Mouse (Mus musculus) induced T-regulatory cell, adult 2 months (primary cell): ENCODE results near the gene Lingo1.

Source experiments
- DNase-seq: peaks from one replicate; pipeline ENCODE4 v3.0.0-alpha.2; 2012; ENCODE audit warnings: low read depth

Lingo1 gene

GRCm38 (mm10) chr9:56795721-56796655 is at the start of gene Lingo1:
Gene Lingo1, minus strand, starts transcription at chr9:56796468.
- no peak for DNase-seq

DNA sequence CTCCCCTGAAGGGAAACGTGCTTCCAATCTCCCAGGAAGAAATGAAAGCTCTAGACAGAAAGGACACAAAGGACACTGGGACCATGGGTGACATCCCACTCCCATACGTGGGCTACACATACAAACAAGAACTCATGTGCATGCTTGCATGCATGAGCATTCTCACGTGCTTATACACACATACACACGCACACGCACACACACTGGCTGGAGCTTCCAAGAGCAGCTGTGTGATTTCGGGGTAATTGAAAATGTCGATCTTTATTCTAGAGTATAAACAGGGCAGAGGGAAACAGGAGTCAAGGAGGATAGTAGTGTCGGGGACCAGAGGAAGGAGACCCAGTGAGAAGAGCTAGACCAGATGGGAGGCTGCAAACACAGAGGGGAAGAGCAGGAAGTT is 48.4 kb upstream of the Lingo1 start:
- DNase-seq, result no peak

GRCm38 (mm10) chr9:56843679-56844188 is 47.5 kb upstream of the Lingo1 start:
- DNase-seq, result peak; percentile 56

DNA sequence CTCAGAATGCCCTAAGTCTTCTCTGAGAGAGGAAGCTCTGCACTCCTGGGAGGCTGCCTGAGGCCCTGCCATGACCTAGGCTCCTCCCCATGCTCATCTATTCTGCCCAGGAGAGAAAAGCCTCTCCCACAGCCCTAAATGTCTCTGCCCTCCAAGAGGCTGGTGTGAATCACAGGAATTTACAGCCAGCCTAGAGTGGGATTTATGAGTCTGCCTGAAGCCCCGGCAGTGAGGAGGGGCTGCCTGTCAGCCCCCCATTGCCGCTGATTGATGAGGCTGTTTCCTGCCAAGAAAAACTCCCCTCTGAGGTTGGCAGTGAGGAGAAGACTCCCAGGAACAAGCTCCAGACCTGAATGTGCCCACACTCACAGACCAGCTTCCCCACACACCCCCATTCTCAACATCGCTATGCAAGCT is 46.0 kb upstream of the Lingo1 start:
- DNase-seq, result no peak

DNA sequence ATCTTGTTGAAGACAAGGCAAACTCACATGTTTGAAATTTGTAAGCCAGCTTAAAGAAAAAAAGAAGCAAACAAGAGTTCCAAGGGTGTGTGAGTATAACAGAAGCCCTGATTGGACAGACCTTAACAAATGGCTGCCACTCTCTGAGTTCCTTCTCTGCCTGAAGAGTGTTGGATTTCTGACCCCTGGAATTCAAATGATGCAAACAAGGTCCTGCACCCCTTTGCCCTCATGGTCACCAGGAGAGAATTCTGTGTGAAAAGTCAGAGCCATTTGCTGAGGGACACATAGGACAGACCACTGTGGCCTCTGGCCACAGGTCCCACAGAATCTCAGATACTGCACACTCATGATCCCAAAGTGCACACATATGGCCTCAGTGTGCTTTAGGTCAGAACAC is 45.6 kb upstream of the Lingo1 start:
- DNase-seq, result no peak

GRCm38 (mm10) chr9:56840721-56841120 is 44.5 kb upstream of the Lingo1 start:
- no peak for DNase-seq

- DNase-seq, result no peak
Measured at GRCm38 (mm10) chr9:56835152-56835551, 38.9 kb upstream of the Lingo1 start.

DNA sequence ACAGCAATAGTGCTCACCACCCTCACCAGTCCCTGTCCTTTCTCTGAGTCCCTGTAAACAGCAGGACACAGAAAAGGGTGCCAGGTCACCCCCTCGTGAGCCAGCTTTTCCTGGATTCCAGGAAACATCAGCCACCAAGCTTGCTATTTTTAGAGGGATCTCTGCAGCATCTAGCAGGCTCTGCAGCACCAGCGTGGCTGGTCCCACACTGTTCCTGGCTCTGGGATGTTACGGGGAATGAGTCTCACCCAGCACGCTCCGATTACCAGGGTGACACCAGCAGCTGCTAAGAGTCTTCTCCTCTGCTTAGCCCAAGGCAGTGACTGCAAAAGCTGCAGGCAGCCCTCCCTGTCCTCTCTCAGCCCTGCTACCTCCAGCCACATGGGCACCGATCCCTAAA is 36.6 kb upstream of the Lingo1 start:
- no peak for DNase-seq

DNA sequence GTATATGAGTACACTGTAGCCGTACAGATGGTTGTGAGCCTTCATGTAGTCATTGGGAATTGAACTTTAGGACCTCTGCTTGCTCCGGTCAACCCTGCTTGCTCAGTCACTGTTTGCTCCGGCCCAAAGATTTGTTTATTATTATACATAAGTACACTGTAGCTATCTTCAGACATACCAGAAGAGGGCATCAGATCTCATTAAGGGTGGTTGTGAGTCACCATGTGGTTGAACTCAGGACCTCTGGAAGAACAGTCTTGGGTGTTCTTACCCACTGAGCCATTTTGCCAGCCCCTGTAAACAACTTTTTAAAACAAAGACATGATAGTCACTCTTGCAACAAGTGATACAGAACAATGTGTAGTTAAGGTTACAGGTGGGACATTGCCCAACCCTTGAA is 35.6 kb upstream of the Lingo1 start:
- no peak for DNase-seq

- DNase-seq, result no peak
Measured at GRCm38 (mm10) chr9:56830162-56830561, 33.9 kb upstream of the Lingo1 start.

DNA sequence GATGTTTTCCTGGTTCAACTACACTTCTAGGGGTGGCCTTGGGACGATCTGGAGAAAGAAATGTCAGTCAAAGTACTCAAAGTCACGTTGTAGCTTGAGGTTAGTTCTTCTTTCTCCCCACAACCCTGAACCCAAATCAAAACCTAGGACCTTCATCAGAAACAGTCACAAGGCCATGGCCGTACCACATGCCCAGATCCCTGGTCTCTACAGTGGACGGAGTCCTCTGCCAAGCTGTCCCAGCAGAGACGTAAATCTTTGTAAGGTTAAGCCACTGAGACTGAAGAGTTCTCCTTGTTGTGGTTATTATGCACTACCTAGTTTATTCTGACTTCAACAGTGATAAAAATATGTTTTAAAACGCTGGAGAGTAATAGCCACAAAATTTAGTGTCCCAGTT is 32.6 kb upstream of the Lingo1 start:
- no peak for DNase-seq

DNA sequence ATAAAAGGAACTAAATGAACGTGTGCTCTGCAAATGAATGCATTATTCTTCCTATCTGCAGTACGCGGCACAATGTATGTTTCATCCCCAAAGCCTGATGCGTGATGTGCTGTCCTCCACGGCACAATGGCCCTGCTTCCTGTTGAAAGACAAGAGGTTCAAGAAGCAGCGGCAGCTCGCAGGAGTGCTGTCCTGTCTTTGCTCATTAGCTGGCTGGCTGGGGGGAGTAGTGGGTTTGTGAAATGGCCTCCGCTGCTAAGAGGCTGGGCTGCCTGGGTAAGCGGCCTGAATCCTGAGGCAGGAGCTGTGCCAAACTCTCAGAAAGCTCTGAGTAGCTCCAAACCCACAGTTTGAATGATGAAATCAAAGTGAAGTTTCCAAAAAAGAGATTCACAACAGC is 31.9 kb upstream of the Lingo1 start:
- DNase-seq, result no peak

DNA sequence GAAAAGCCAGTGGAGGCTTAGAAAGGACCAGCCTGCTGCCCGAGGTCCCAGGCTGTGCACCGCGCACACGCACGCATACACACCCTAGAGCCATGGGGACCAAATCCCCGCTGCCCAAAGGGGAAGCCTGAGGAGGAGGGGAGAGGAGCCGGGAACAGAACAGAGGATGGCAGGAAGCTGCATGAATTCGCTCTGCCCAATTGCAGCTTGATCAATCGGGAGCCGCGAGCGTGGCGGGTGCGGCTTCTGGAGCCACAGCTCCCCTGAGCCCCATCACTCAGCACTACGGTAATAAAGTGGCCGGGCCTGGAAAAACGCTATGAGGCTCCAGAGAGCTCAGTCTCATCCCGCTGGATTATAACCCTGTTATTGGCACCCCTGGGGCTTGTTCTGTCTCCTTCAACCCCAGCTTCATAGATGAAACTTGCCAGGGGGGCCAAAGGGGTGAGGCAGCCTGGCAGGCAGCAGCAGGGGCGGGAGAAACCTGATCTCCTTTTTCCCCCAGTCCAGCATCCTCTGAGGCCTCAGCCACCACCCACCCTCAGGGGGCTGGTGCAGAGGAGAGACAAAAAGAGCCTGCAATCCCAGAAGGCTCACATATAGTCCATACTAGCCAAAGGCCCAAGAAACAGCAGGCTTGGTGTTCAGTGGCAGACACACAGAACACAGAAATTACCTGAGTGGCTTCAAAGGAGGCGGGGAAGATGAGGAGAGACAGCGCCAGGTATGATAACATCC is 29.4 kb upstream of the Lingo1 start:
- no peak for DNase-seq

DNA sequence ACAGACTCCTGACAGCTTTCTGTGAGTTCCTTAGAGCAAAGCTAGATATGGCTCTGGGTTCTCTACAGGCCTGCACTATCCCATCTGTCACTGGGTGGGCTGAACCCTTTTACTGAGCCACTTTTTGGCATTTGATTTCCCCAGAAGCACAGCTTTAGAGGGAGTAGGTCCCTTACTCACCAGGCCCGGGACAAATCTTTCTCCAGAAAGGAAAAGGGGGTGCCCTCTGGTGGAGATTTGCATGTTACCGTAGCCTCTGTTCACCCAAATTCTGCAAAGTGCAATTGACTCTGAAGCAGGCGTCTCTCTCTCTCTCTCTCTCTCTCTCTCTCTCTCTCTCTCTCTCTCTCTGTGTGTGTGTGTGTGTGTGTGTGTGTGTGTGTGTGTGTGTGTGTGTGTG is 28.6 kb upstream of the Lingo1 start:
- no peak for DNase-seq

DNA sequence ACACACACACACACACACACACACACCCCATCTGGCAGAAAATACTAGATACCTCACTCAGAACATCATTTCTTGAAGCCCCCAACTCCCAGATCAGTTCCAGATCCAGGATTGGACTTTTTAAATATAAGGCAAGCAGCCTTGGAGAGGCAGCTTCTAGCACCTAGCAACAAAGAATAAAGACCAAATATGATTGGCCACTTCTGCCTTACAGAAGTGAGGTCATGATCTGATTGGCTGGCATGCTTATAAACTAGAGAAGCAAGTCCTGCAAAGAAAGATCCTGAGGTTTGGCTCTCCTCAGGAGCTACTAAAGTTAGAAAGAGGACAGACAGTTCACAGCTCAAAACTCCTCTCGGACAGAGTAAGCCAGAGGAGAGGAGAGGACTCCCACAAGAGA is 14.6 kb upstream of the Lingo1 start:
- DNase-seq, result no peak

- no peak for DNase-seq
Measured at GRCm38 (mm10) chr9:56807990-56808389, 11.7 kb upstream of the Lingo1 start.

DNA sequence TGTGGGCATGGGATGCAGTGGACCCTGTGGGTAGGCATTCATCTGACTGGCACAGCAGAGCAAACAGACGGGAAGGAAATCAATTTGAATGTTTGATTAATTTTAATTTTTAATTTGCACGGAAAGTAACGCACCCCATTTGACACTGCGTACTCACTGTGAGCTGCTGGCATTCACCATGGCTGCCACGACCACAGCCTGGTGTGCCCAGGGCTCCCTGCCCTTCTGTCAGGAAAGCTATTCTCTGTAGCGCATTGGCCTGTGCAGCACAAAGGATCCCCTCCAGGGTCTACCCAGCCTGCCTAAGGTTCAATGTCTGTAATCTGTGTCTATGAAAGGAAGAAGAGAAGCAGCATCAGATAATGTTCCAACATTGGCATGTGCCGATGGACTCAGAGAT is 6.9 kb upstream of the Lingo1 start:
- DNase-seq, result no peak

DNA sequence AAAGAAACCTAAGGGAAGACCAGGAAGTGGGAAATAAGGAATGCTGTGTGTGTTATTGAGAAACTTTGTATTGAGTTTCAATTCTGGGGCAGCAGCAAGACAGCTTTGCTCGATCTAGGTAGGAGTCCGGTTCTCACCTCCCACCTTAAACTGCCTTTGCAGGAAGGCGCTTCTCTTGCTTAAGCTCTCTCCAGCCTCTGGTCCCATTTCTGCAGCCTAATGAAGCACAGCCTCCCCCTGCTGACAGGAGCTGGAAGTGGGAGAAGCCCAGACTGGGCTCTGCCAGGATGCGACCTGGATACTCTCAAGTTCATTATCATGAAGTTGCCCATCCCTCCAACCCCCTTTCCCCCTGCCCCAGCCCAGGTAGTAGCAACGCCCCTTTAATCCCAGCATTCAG is 1.6 kb upstream of the Lingo1 start:
- DNase-seq, result no peak

DNA sequence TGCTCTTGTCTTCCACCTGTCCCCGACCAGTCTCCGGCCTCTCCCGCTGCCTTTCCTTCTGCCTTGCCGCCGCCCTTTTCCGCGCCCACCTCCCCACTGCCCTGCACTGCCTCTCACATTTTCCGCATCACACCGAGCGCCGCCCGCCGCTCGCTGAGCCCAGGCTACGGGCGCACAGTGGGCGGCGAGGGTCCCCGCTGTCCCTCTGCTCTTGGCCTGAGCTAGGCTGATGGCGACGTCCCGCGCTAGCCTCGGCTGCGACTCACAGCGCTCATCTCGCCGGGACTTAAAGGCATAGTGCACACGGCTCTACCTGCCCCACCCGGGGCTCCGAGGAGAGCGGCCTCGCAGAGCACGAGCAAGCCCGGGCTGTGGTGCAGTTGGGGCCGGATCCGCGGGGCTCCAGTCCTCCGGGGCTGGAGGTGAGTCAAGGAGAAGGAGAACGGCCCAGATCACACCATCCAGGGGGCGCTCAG is 426 bp upstream of the Lingo1 start:
- no peak for DNase-seq

GRCm38 (mm10) chr9:56791696-56792261 is 4.5 kb downstream of the Lingo1 start:
- DNase-seq, result no peak

DNA sequence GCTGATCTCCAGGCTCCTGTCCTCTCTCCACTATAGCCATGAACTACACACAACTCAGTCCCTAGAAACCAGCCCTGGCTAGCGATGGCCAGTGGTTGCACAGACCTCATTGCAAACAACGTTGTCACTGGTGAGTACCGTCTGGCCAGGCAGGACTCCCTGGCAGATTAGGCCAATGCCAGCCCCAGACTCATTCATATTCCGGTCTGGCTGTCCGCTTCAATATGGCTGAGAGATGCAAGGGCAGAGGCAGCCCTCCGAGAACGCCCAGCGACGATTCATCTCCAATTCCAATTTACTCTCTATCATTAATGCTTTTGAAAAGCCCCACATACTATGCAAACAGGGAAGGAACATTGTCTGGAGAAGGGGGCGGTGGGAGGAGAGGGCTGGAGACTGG is 11.7 kb downstream of the Lingo1 start:
- DNase-seq, result no peak
